Mouse (Mus musculus) MEL (cell line): ENCODE data around the gene Ddx51. TPM values are rescaled to one million over a fixed set of nuclear protein-coding genes. Genes with fewer than 3 reads are reported as not detected.

Experiments used
- DNase-seq: peaks from one replicate; pipeline ENCODE4 v3.0.0; 2011; ENCODE audit warnings: low read depth, low spot score
- H3K27ac ChIP-seq: 2 replicates; pipeline ENCODE4 v1.5.1; 2012; ENCODE audit warnings: low read depth, mild to moderate bottlenecking, control low read depth, low read length, moderate library complexity; ENCODE audit not compliant: control insufficient read depth
- H3K27me3 ChIP-seq, 2 experiments: fragments of 150-350 bp in 1 of 2; sonication (generic) in 1 of 2; 2 replicates each; pipeline ENCODE4 v1.6.1; 2012; ENCODE audit warnings: low read length in 2 of 2, mild to moderate bottlenecking in 2 of 2, improper control_type of control experiment in 1 of 2, moderate library complexity in 1 of 2; ENCODE audit not compliant: insufficient read depth in 2 of 2, control insufficient read depth in 1 of 2
- H3K36me3 ChIP-seq, 2 experiments: 2 replicates each; pipeline ENCODE4 v1.6.1; 2012 to 2014; ENCODE audit warnings: low read length in 2 of 2, improper control_type of control experiment in 1 of 2, inconsistent platforms in 1 of 2, mild to moderate bottlenecking in 1 of 2; ENCODE audit not compliant: insufficient read depth in 2 of 2, control insufficient read depth in 1 of 2
- H3K4me1 ChIP-seq, 2 experiments: fragments of 150-350 bp in 1 of 2; sonication (generic) in 1 of 2; 2 replicates each; pipeline ENCODE4 v1.6.1; 2012; ENCODE audit warnings: low read length in 2 of 2, improper control_type of control experiment in 1 of 2, mild to moderate bottlenecking in 1 of 2; ENCODE audit not compliant: insufficient read depth in 2 of 2, control insufficient read depth in 1 of 2
- H3K4me3 ChIP-seq, 2 experiments: fragments of 150-350 bp in 1 of 2; sonication (generic) in 1 of 2; 2 replicates each; pipeline ENCODE4 v1.5.1; 2012; ENCODE audit warnings: low read depth in 2 of 2, low read length in 2 of 2, mild to moderate bottlenecking in 2 of 2, moderate library complexity in 2 of 2, control low read depth in 1 of 2, improper control_type of control experiment in 1 of 2; ENCODE audit not compliant: control insufficient read depth in 1 of 2, insufficient read depth in 1 of 2
- H3K79me2 ChIP-seq: 2 replicates; pipeline ENCODE4 v1.6.1; 2012; ENCODE audit warnings: mild to moderate bottlenecking, low read length, moderate library complexity; ENCODE audit not compliant: control insufficient read depth, poor library complexity, insufficient read depth
- H3K9ac ChIP-seq: 2 replicates; pipeline ENCODE4 v1.6.1; 2012; ENCODE audit warnings: low read depth, mild to moderate bottlenecking, control low read depth, low read length, moderate library complexity; ENCODE audit not compliant: control insufficient read depth, poor library complexity, severe bottlenecking
- H3K9me3 ChIP-seq: fragments of 150-350 bp; sonication (generic); replicated peaks from 2 replicates; pipeline ENCODE4 v1.6.1; 2012; ENCODE audit warnings: mild to moderate bottlenecking, low read length, improper control_type of control experiment, moderate library complexity; ENCODE audit not compliant: insufficient read depth
- BHLHE40 ChIP-seq: IDR thresholded peaks from 2 replicates; pipeline ENCODE4 v1.6.1; 2012; ENCODE audit warnings: low read depth, mild to moderate bottlenecking, inconsistent platforms, low read length, improper control_type of control experiment, borderline replicate concordance
- CHD1 ChIP-seq: IDR thresholded peaks from 2 replicates; pipeline ENCODE4 v1.6.1; 2012; ENCODE audit warnings: low read depth, mild to moderate bottlenecking, inconsistent platforms, low read length, improper control_type of control experiment
- CHD2 ChIP-seq: IDR thresholded peaks from 2 replicates; pipeline ENCODE4 v1.6.1; 2011; ENCODE audit warnings: low read length, improper control_type of control experiment
- CTCF ChIP-seq, 3 experiments: IDR thresholded peaks in 2 of 3; conservative IDR thresholded peaks in 1 of 3; 2 replicates each; pipeline ENCODE4 v1.5.1; 2011 to 2012; ENCODE audit warnings: low read length in 3 of 3, low read depth in 2 of 3, mild to moderate bottlenecking in 2 of 3, improper control_type of control experiment in 1 of 3, inconsistent platforms in 1 of 3, mixed read lengths in 1 of 3, moderate library complexity in 1 of 3; ENCODE audit not compliant: control insufficient read depth in 1 of 3, insufficient read depth in 1 of 3, poor library complexity in 1 of 3, severe bottlenecking in 1 of 3
- ETS1 ChIP-seq: IDR thresholded peaks from 2 replicates; pipeline ENCODE4 v1.6.1; 2012; ENCODE audit warnings: low read depth, mild to moderate bottlenecking, inconsistent platforms, low read length, improper control_type of control experiment, moderate library complexity
- GABPA ChIP-seq: IDR thresholded peaks from 2 replicates; pipeline ENCODE4 v1.6.1; 2012; ENCODE audit warnings: low read depth, mild to moderate bottlenecking, inconsistent platforms, low read length, improper control_type of control experiment, moderate library complexity
- HCFC1 ChIP-seq: IDR thresholded peaks from 2 replicates; pipeline ENCODE4 v1.6.1; 2012; ENCODE audit warnings: low read depth, mild to moderate bottlenecking, inconsistent platforms, low read length, improper control_type of control experiment, moderate library complexity
- JUND ChIP-seq: IDR thresholded peaks from 2 replicates; pipeline ENCODE4 v1.6.1; 2011; ENCODE audit warnings: low read depth, mild to moderate bottlenecking, improper control_type of control experiment, low read length
- KAT2A ChIP-seq: conservative IDR thresholded peaks from 2 replicates; pipeline ENCODE4 v1.6.1; 2012; ENCODE audit warnings: low read depth, low read length, improper control_type of control experiment, inconsistent platforms
- MAFK ChIP-seq: IDR thresholded peaks from 2 replicates; pipeline ENCODE4 v1.6.1; 2011; ENCODE audit warnings: low read depth, mild to moderate bottlenecking, low read length, improper control_type of control experiment, borderline replicate concordance
- MYB ChIP-seq: IDR thresholded peaks from 2 replicates; pipeline ENCODE4 v1.6.1; 2011; ENCODE audit warnings: mild to moderate bottlenecking, low read depth, low read length, improper control_type of control experiment
- NELFE ChIP-seq: IDR thresholded peaks from 2 replicates; pipeline ENCODE4 v1.6.1; 2011; ENCODE audit warnings: low read depth, low read length, improper control_type of control experiment
- NRF1 ChIP-seq: IDR thresholded peaks from 2 replicates; pipeline ENCODE4 v1.6.1; 2014; ENCODE audit warnings: low read depth, mild to moderate bottlenecking, inconsistent platforms, low read length, improper control_type of control experiment, moderate library complexity; ENCODE audit not compliant: poor library complexity, insufficient read depth, severe bottlenecking
- POLR2AphosphoS2 ChIP-seq: IDR thresholded peaks from 2 replicates; pipeline ENCODE4 v1.6.1; 2011; ENCODE audit warnings: low read length, improper control_type of control experiment
- POLR2AphosphoS5 ChIP-seq: IDR thresholded peaks from 2 replicates; pipeline ENCODE4 v1.6.1; 2012; ENCODE audit warnings: low read depth, borderline replicate concordance, mild to moderate bottlenecking, inconsistent platforms, low read length, moderate library complexity, mixed read lengths
- RAD21 ChIP-seq: IDR thresholded peaks from 2 replicates; pipeline ENCODE4 v1.6.1; 2011; ENCODE audit warnings: mild to moderate bottlenecking, low read depth, low read length, improper control_type of control experiment
- RCOR1 ChIP-seq: IDR thresholded peaks from 2 replicates; pipeline ENCODE4 v1.6.1; 2012; ENCODE audit warnings: low read depth, mild to moderate bottlenecking, inconsistent platforms, low read length, improper control_type of control experiment
- TAL1 ChIP-seq: IDR thresholded peaks from 2 replicates; pipeline ENCODE4 v1.6.1; 2012; ENCODE audit warnings: mild to moderate bottlenecking, inconsistent platforms, low read length, moderate library complexity, mixed read lengths
- UBTF ChIP-seq: IDR thresholded peaks from 2 replicates; pipeline ENCODE4 v1.6.1; 2012; ENCODE audit warnings: low read depth, mild to moderate bottlenecking, inconsistent platforms, low read length, improper control_type of control experiment, moderate library complexity, borderline replicate concordance; ENCODE audit not compliant: insufficient read depth
- USF1 ChIP-seq: IDR thresholded peaks from 2 replicates; pipeline ENCODE4 v1.6.1; 2014; ENCODE audit warnings: low read depth, mild to moderate bottlenecking, inconsistent platforms, low read length, improper control_type of control experiment, moderate library complexity
- ZKSCAN1 ChIP-seq: IDR thresholded peaks from 2 replicates; pipeline ENCODE4 v1.6.1; 2012; ENCODE audit warnings: low read depth, mild to moderate bottlenecking, inconsistent platforms, low read length, improper control_type of control experiment, moderate library complexity
- ZMIZ1 ChIP-seq: IDR thresholded peaks from 2 replicates; pipeline ENCODE4 v1.6.1; 2012; ENCODE audit warnings: low read depth, mild to moderate bottlenecking, inconsistent platforms, low read length, improper control_type of control experiment, moderate library complexity
- polyA plus RNA-seq, 2 experiments: library from polyadenylated mRNA; stranded (reverse) in 1 of 2; unstranded in 1 of 2; fragments of >175 nt in 1 of 2; fragments of >200 nt in 1 of 2; gene quantifications; 2 replicates each; pipeline versions ENCODE4 v1.2.1 to v1.2.4; 2012; ENCODE audit warnings: low replicate concordance in 2 of 2, low read depth in 1 of 2; ENCODE audit not compliant: insufficient read length in 2 of 2, insufficient read depth in 1 of 2, missing spikeins in 1 of 2
- total RNA-seq: library from RNA; depleted of rRNA; stranded (reverse); fragments of 300-350 nt; gene quantifications from 2 replicates; pipeline ENCODE4 v1.2.3, GENCODE M21; 2012

Ddx51 gene
- total and polyA plus RNA-seq, 3 experiments: 16.3 to 285 (median 52.9) TPM

GRCm38 (mm10) chr5:110646377-110646776, 6.9 kb upstream of the Ddx51 start:
- DNase-seq: no peak
- Histone ChIP-seq H3K9ac (no peak overlapping the region), H3K9me3 (no peaks in the 10 kb centered on the region), H3K4me1 (no peaks in the 10 kb centered on the region), H3K27me3 (no peaks in the 10 kb centered on the region), H3K36me3 (peaks cover 0 to 7% of the 10 kb centered on the region in 2 experiments; a peak in 2 of 4 replicates), H3K4me3 (no peak overlapping the region), H3K79me2 (no peaks in the 10 kb centered on the region), H3K27ac (no peak overlapping the region)
- TF ChIP-seq USF1 (no peak), UBTF (no peak), TAL1 (no peak), ZMIZ1 (no peak), ETS1 (no peak), MYB (no peak), RAD21 (no peak), ZKSCAN1 (no peak), HCFC1 (no peak), POLR2AphosphoS5 (no peak), POLR2AphosphoS2 (no peak), BHLHE40 (no peak), NELFE (no peak), JUND (no peak), NRF1 (no peak), RCOR1 (no peak), MAFK (no peak)

DNA sequence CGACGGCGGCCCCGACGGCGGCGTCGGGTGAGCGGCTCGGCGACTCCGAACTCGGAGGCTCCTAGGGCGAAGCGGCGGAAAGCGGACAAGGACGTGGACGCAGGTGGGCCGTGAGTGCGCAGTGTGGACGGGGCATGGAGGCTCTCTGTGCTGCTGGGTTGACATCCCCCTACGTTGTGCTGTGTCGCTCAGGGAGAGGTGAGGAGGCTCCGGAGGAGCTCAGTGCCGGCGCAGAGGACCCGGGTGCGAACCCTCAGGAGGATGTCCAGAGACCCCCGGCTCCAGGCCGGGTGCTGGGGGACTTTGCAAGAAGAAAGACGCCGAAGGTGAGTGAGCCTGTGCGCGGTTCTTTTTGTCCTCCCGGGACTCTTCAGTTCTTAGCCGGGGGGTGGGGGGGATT, 435 bp downstream of the Ddx51 start:
- Histone ChIP-seq H3K27ac (no peak overlapping the region), H3K9me3 (no peaks in the 10 kb centered on the region), H3K79me2 (peaks cover 30% of the 10 kb centered on the region), H3K36me3 (peaks cover 5 to 10% of the 10 kb centered on the region in 2 experiments), H3K4me1 (peaks cover 0 to 11% of the 10 kb centered on the region in 2 experiments; a peak in 2 of 4 replicates), H3K27me3 (no peaks in the 10 kb centered on the region), H3K9ac (peak overlapping the region; percentile 88), H3K4me3 (peak overlapping the region; percentile 75 to 91)
- no peak for DNase-seq
- TF ChIP-seq GABPA (no peak), TAL1 (no peak), NELFE (no peak), MYB (no peak), CTCF (IDR thresholded peaks at IDR 0.05 in 2 of 3, conservative IDR thresholded peaks at IDR 0.05 in 1 of 3; ENCODE audit: control insufficient read depth in 1 of 3, insufficient read depth in 1 of 3, low read depth in 2 of 3, low read length in 3 of 3, poor library complexity in 1 of 3, severe bottlenecking in 1 of 3) (no peak), KAT2A (no peak), HCFC1 (no peak), CHD1 (no peak), CHD2 (no peak)
